Mouse (Mus musculus): ENCODE data around the gene Gss.
"Not testable (repeated sequence)": the region's sequence is repeated elsewhere in the genome, so short reads cannot be mapped to it uniquely, and the experiment has no call there.

Gene Gss

DNA sequence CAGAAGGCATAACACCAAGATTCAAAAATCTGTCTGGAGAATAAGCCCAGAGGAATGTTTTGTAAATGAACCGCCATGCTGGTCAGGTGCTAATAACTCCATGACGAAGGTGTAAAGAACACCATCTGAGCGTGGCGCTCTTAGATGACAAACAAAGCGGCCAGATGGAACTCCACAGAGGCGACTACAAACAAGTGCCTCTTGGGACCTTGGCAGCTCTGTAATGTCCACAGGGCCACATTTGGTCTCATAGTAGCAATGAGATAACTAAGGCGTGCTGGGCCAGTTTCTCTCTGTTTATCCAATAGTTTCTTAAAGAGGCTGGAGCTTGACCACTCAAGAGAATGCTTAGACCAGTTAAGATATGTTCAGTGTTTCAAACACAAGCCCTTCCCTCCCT lies 18.6 kb downstream of the Gss start:
- DNase-seq (ENCODE audit: low spot score), result no peak

DNA sequence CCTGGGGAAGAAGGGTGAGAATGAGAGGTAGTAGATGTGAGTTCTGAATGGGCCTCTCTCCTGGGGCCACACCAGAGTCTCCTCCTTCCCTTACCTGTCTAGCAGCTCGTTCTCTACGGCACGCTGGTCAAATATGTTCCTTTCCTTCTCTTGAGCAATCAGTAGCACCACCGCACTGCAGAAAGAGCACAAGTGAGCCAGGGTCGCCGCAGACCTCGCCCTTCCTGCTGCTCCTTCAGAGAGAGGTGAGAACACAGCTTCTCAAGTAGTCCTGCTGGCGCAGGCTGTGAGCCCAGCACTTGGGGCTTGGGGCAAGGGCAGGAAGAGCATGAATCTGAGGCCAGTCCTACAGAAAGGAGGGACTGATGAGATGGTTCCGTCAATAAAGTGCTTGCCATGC lies 19.6 kb downstream of the Gss start:
- DNase-seq (ENCODE audit: low spot score), result no peak

DNA sequence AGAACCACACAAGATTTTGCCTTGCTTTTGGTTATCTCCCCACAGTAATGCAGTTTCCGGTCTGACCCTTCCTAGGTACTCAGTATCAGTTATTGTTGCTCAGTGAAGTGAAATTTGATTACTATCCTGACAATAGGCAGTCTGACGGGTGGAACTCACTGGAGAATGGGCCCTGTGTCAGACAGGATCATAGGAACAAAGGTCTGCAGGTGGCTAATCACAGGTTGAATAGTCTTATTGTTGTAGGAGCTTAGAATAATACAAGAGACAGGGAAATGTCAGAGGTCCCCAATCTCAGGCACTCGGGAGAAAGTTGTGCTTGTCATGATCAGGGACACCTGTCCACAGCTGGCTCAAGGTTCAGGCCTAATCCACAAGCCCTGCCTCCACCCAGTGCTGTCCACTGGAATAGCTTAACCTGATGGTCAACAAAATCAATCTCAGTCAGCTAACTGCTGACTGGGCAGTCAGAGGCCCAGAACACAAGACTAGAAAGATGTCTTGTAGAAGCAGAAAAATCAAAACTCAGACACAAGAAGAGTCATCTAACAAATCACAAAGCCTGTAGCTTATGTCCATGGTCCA lies 23.3 kb downstream of the Gss start:
- DNase-seq (ENCODE audit: low spot score), result peak; percentile 18

DNA sequence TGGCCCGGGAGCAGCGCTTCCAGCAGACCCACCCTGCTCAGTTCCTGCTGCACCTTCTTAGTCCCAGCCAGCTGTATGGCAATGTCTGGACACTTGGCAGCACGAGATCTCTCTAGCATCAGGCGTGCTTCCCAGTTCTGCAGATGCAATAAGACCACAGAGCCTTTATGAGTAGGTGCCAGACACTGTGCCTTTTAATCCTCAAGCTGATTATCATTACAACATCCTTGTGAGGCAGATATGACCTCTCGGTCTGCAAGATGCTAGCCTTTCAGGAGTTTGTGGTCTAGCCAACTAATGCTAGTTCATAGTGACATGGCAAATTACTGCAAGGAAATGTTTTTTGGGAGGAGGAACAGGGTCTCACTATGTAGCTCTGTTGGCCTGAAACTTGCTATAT lies 24.9 kb downstream of the Gss start:
- DNase-seq (ENCODE audit: low spot score), result no peak

DNA sequence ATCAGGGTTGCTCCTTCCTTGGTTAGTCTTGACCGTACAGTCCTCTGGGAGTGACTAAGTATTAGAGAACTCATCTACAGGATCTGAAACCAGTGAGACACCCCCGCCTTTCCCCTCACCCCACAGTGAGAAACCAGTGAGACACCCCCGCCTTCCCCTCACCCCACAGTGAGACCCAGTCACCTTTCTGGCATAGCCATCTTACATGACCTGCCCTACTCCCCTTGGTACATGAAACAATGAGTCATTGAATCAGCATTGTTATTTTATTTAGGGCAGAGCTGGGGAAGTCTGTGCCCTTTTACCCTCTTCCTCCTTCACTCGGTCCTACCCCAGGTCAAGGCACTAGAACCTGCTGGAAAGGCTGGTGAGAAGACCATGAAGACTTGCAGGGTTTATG lies 29.7 kb downstream of the Gss start:
- no peak for DNase-seq (ENCODE audit: low spot score)

- DNase-seq (ENCODE audit: low spot score), result no peak
Observed at GRCm38 (mm10) chr2:155562209-155562608, 30.4 kb downstream of the Gss start.

DNA sequence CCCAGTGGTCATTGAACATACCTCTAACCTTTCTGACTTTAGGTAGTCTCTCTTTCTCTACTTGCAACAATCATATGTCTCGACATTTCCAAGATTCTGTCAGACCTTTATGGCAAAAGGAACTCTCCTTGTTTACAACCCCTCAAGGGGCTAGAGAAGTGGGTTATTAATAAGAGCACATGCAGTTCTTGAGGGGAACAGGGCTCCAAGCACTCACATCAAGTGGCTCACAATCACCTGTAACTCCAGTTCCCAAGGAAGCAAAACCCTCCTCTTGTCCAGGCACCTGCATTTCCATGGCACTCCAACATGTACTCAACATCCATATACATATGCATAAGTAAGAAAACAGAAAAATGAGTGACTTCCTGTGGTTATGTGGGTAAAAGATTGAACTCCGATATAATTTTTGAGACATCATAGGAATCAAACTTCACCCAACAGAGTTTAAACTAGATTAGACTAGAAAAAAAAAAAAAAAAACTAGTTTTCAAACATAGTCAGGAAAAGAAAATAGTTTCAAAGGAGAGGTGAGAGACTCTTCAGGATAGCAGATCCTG lies 38.1 kb downstream of the Gss start:
- DNase-seq (ENCODE audit: low spot score), result no peak

DNA sequence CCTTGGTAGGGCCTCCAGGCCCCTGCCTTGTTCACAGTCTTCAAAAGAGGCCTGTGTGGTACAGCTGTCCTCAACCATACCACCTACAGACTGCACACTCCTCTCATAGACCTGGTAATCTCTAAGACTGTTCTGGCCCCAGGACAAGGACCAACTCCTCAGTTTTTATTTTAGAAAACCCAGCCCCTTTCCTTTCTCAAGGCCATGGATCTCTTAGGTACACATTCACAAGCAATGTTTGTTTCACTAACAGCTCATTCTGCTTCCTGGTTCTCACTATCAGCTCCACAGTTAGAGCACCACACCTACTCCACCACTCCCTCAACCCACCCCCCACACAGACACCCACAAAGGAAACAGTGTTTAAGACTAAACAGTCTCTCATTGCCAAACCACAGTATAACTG lies 39.7 kb downstream of the Gss start:
- no peak for DNase-seq (ENCODE audit: low spot score)

DNA sequence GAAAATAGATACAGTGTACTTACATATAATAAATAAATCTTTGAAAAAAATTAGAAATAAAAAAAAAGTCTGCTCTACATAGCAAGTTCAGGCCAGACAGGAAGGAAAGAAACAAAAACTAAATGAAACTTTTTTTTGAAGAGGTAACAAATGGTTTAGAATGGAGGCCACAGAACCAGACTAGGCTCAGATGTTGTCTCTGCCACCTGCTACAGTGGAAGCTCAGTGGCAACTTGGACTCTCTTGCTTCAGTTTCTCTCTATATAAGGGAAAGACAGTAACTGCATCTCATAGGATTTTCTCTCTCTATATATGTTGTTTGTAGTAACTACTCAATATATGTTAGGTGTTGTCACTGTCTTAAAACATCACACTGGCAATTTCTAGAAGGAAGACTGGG lies 40.3 kb downstream of the Gss start:
- DNase-seq (ENCODE audit: low spot score), result no peak

- no peak for DNase-seq (ENCODE audit: low spot score)
Observed at GRCm38 (mm10) chr2:155546955-155547354, 45.7 kb downstream of the Gss start.

DNA sequence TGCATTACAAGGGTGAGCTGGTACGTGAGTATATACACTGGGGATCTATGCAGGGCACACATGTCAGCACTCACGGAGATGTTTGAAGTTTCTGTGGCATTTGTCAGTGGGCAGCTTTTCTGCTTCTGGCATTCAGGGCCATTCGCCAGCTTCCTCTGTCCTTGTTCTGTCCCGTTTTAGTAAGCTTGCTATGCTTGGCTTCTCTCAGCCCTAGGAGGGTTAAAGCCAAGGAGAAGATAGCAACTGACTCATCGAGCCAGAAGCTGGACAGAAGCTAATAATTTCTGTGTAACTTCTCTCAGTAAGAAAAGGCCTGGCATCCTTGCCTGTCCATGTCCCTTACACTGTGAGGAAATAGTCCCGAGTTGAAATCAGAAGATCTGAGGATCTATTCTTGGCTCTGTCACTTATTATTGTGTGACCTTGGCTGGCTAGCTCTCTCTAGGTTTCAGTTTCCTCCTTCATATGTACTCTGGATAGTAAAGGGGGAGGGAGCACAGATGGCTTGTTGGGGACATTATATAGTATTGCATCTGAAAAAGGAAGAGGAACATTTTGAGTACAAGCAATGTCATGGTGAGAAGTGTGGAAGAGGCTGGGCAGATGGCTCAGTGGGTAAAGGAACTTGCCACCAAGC lies 51.7 kb downstream of the Gss start:
- no peak for DNase-seq (ENCODE audit: low spot score)

- DNase-seq (ENCODE audit: low spot score), result no peak
Observed at GRCm38 (mm10) chr2:155539696-155540095, 52.9 kb downstream of the Gss start.

GRCm38 (mm10) chr2:155538463-155539057 lies 54.0 kb downstream of the Gss start:
- DNase-seq (ENCODE audit: low spot score), result not testable (repeated sequence)

DNA sequence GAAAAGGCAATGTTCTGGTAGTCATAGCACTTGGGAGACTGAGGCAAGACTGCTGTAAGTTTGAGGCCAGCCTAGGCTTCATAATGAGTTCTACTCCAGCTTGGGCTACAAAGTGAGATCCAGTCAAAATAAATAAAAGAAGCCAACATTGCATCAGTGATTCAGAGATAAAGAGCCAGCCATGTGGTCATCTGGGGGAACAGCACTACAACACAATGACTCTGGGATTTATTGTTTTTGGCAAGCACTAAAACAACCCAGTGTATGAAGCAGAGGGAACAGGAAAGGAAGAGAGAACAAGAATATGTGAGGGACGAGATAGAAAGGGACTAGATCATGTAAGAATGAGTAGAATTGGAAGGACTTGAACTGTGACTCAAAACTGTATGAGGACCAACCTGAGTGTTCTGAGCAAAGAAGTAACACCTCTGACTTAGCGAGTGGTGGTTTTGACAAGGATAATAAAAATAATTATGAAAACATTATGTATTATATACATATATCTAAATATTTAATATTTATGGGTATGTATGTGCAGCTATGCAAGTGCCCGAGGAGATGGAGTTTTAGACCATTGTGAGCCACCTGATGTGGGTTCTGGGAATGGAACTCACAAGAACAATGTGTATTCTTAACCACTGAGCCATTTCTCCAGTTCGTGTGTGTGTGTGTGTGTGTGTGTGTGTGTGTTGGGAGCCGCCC lies 54.7 kb downstream of the Gss start:
- DNase-seq (ENCODE audit: low spot score), result no peak

DNA sequence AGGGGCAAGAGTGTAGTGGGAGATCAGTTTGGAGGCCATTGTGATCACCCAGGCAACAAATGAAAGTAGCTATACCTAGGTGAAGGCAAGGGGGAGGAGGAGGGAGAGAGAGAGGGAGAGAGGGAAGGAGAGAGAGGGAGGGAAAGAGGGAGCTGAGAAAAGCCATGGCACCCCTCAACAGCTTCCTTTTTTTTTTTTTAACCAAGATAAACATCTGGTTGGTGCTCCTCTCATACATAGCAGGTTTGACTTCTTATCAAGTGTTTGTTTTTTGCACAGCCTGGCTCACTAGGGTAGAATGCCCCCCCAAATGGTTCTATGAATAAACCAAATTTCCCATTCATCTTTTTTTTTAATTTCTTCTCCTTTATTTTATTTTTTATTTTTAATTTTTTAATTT lies 56.3 kb downstream of the Gss start:
- no peak for DNase-seq (ENCODE audit: low spot score)

DNA sequence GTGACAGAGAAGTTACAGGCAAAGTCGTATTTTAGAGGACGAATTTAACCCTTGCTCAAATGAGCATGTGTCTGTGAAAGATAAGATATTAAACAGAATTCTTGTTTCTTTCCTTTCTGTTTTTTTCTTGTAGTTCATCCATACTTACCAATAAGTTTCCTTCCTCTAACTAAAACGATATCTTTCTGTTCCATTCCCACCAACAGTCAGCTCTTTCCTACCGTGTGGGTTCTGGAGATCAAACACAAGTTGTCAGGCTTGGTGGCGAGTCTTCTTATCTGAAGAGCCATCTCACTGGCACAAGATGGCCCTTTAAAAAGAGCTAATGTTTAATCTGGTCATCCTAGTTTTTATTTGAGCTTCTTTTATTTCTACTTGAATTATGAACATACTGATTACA lies 65.2 kb downstream of the Gss start:
- no peak for DNase-seq (ENCODE audit: low spot score)

GRCm38 (mm10) chr2:155524378-155524777 lies 68.2 kb downstream of the Gss start:
- no peak for DNase-seq (ENCODE audit: low spot score)

DNA sequence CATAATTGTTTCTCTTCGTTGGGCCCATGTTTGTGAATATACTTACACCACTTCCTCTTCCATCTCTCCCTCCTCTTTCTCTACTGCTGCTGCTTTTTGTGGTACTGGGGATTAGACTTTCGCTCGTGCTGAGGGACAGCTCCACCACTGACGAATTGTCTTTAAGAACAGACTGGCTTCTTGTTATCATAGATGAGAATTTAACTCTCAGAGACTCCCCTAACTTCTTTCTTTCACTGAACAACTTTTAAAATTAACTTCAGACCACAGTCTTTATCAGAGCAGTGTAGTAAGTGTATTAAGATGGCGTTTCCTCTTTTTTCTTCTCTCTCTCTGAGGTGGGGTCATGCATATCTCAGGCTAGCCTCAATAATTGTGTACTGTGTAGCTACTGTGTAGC lies 68.9 kb downstream of the Gss start:
- no peak for DNase-seq (ENCODE audit: low spot score)

GRCm38 (mm10) chr2:155518531-155519270 lies 73.9 kb downstream of the Gss start:
- DNase-seq (ENCODE audit: low spot score), result no peak

- peak; percentile 98 for DNase-seq (ENCODE audit: low spot score)
Observed at GRCm38 (mm10) chr2:155517455-155518423, 74.9 kb downstream of the Gss start, which contains the start of the genes Acss2 and Ggt7. Gene Acss2 (plus strand): TSS chr2:155517948. Gene Ggt7 (minus strand): TSS chr2:155518237.

GRCm38 (mm10) chr2:155515941-155516340 lies 76.7 kb downstream of the Gss start:
- DNase-seq (ENCODE audit: low spot score), result peak; percentile 87
